Mouse (Mus musculus) olfactory bulb, adult 2 months (tissue): ENCODE results near the gene Pde6g.

Source experiments
- CTCF ChIP-seq: fragments of 200-500 bp; IDR thresholded peaks from 2 replicates; pipeline ENCODE4 v1.5.1; 2012; ENCODE audit warnings: low read depth, mild to moderate bottlenecking, low read length, moderate library complexity; ENCODE audit not compliant: insufficient read depth
- POLR2A ChIP-seq: fragments of 200-500 bp; IDR thresholded peaks from 2 replicates; pipeline ENCODE4 v1.6.1; 2012; ENCODE audit warnings: mild to moderate bottlenecking, low read depth, low read length, moderate library complexity; ENCODE audit not compliant: insufficient read depth

- TF ChIP-seq POLR2A (no peak), CTCF (no peak)
Observed at GRCm38 (mm10) chr11:120485251-120485650, 32.0 kb upstream of the Pde6g start.
